Mouse (Mus musculus): ENCODE data around the gene Rsf1.

- TF ChIP-seq CTCF (conservative IDR thresholded peaks at IDR 0.05; ENCODE audit: insufficient read depth, insufficient read length, low read depth, low read length) (no peak), POLR2A (IDR thresholded peaks at IDR 0.05; ENCODE audit: low read depth, low read length) (no peak)
Measured at GRCm38 (mm10) chr7:97622676-97623075, 43.0 kb downstream of the Rsf1 start.
